Mouse (Mus musculus) forebrain, embryonic 13.5 days (tissue): Measurements from ENCODE around the gene Ahdc1. TPM values are rescaled to one million over a fixed set of nuclear protein-coding genes. Genes with fewer than 3 reads are reported as not detected.

Experiments used
- ATAC-seq: fragments of 200-750 bp; cut with Nextera tagmentation; 2 replicates; pipeline ENCODE4 v1.8.0; 2017
- H3K27ac ChIP-seq: fragments of 300-500 bp; sonication (generic); 2 replicates; pipeline ENCODE4 v1.5.1; 2015; ENCODE audit warnings: inconsistent platforms, mild to moderate bottlenecking, moderate library complexity
- H3K27me3 ChIP-seq: fragments of 300-500 bp; sonication (generic); 2 replicates; pipeline ENCODE4 v1.6.1; 2015; ENCODE audit warnings: mild to moderate bottlenecking, inconsistent platforms
- H3K36me3 ChIP-seq: fragments of 300-500 bp; sonication (generic); 2 replicates; pipeline ENCODE4 v1.6.1; 2015; ENCODE audit warnings: mild to moderate bottlenecking, inconsistent platforms; ENCODE audit not compliant: poor library complexity, severe bottlenecking
- H3K4me1 ChIP-seq: fragments of 300-500 bp; sonication (generic); 2 replicates; pipeline ENCODE4 v1.6.1; 2015; ENCODE audit warnings: inconsistent platforms
- H3K4me2 ChIP-seq: fragments of 300-500 bp; sonication (generic); 2 replicates; pipeline ENCODE4 v1.6.1; 2015; ENCODE audit warnings: inconsistent platforms, mild to moderate bottlenecking, moderate library complexity
- H3K4me3 ChIP-seq: fragments of 300-500 bp; sonication (generic); 2 replicates; pipeline ENCODE4 v1.5.1; 2015; ENCODE audit warnings: mild to moderate bottlenecking, inconsistent platforms
- H3K9ac ChIP-seq: fragments of 300-500 bp; sonication (generic); 2 replicates; pipeline ENCODE4 v1.6.1; 2015; ENCODE audit warnings: mild to moderate bottlenecking, inconsistent platforms
- H3K9me3 ChIP-seq: fragments of 300-500 bp; sonication (generic); replicated peaks from 2 replicates; pipeline ENCODE4 v1.6.1; 2016; ENCODE audit warnings: inconsistent platforms
- WGBS: fragments of 180-500 bp; shearing (Covaris S2); methylation state at CpG from one replicate; pipeline ENCODE4 v1.1.7; 2015; 5-methylcytosine and 5-hydroxymethylcytosine counted together
- polyA plus RNA-seq: library from polyadenylated mRNA; unstranded; fragments of >200 nt; fragmentation: Nextera tagmentation; extraction: Ambion mirVana; gene quantifications from 2 replicates; pipeline ENCODE4 v1.2.1, GENCODE M21; 2015

The Ahdc1 gene
- polyA plus RNA-seq, 1 experiment from 2014 or later = 7.3 TPM

- no peak overlapping the region for H3K9ac ChIP-seq
These were observed 54.9 kb downstream of the Ahdc1 start for GRCm38 (mm10) chr4:133065894-133066386.

GRCm38 (mm10) chr4:133068400-133069138 is 57.5 kb downstream of the Ahdc1 start:
- Histone ChIP-seq H3K9me3 (no peaks in the 10 kb centered on the region), H3K4me2 (no peak overlapping the region), H3K4me1 (peaks cover 33% of the 10 kb centered on the region), H3K4me3 (no peak overlapping the region), H3K27ac (peak overlapping the region; percentile 27; the same call in 1 of the 2 replicates), H3K36me3 (peaks cover 60% of the 10 kb centered on the region), H3K27me3 (no peaks in the 10 kb centered on the region), H3K9ac (no peak overlapping the region)
- 78% methylated on average over 12 of the region's 12 CpGs for WGBS
- no peak for ATAC-seq

More at GRCm38 (mm10) chr4:133065894-133066386, 54.9 kb downstream of the Ahdc1 start:
- no peak overlapping the region for H3K4me3 ChIP-seq
- H3K9me3 ChIP-seq = no peaks in the 10 kb centered on the region
- H3K27ac ChIP-seq = no peak overlapping the region
- H3K27me3 ChIP-seq = no peaks in the 10 kb centered on the region
- H3K4me2 ChIP-seq = no peak overlapping the region
- no peak for ATAC-seq
- 97% methylated on average over 14 of the region's 14 CpGs for WGBS
- H3K4me1 ChIP-seq = peaks cover 15% of the 10 kb centered on the region; the same call in 1 of the 2 replicates
- peaks cover 77% of the 10 kb centered on the region for H3K36me3 ChIP-seq

GRCm38 (mm10) chr4:133070388-133070787 is 59.3 kb downstream of the Ahdc1 start:
- Histone ChIP-seq H3K27ac (no peak overlapping the region), H3K36me3 (peaks cover 41% of the 10 kb centered on the region), H3K4me2 (no peak overlapping the region), H3K27me3 (no peaks in the 10 kb centered on the region), H3K4me3 (no peak overlapping the region), H3K9ac (no peak overlapping the region), H3K9me3 (no peaks in the 10 kb centered on the region), H3K4me1 (peaks cover 51% of the 10 kb centered on the region)
- no peak for ATAC-seq
- 89% methylated on average over 3 of the region's 3 CpGs for WGBS

GRCm38 (mm10) chr4:133070821-133071372 is 59.8 kb downstream of the Ahdc1 start:
- H3K4me1 ChIP-seq = peaks cover 53% of the 10 kb centered on the region
- no peak overlapping the region for H3K9ac ChIP-seq
- no peaks in the 10 kb centered on the region for H3K27me3 ChIP-seq
- no peak overlapping the region for H3K27ac ChIP-seq
- WGBS = 93% methylated on average over 5 of the region's 5 CpGs
- H3K36me3 ChIP-seq = peaks cover 36% of the 10 kb centered on the region
- no peak overlapping the region for H3K4me3 ChIP-seq
- no peak overlapping the region for H3K4me2 ChIP-seq
- no peaks in the 10 kb centered on the region for H3K9me3 ChIP-seq
- no peak for ATAC-seq

- H3K9ac ChIP-seq = no peak overlapping the region
- peaks cover 49% of the 10 kb centered on the region for H3K4me1 ChIP-seq
- 70% methylated on average over 8 of the region's 8 CpGs for whole genome bisulfite sequencing
These were observed 62.1 kb downstream of the Ahdc1 start for GRCm38 (mm10) chr4:133073192-133073591.

GRCm38 (mm10) chr4:133074070-133074819 is 63.2 kb downstream of the Ahdc1 start:
- no peaks in the 10 kb centered on the region for H3K27me3 ChIP-seq
- peaks cover 39% of the 10 kb centered on the region for H3K4me1 ChIP-seq
- WGBS = 15% methylated on average over 9 of the region's 9 CpGs
- no peaks in the 10 kb centered on the region for H3K9me3 ChIP-seq
- peak overlapping the region; percentile 51 for H3K27ac ChIP-seq
- H3K4me2 ChIP-seq = no peak overlapping the region
- H3K36me3 ChIP-seq = peaks cover 37% of the 10 kb centered on the region
- ATAC-seq = peak; percentile 60
- H3K9ac ChIP-seq = peak overlapping the region; percentile 59
- H3K4me3 ChIP-seq = no peak overlapping the region

More at GRCm38 (mm10) chr4:133073192-133073591, 62.1 kb downstream of the Ahdc1 start:
- Histone ChIP-seq H3K27me3 (no peaks in the 10 kb centered on the region), H3K27ac (peak overlapping the region; percentile 51), H3K36me3 (peaks cover 32% of the 10 kb centered on the region), H3K9me3 (no peaks in the 10 kb centered on the region), H3K4me2 (no peak overlapping the region), H3K4me3 (no peak overlapping the region)
- no peak for ATAC-seq

- peak overlapping the region; percentile 51 for H3K27ac ChIP-seq
- ATAC-seq = no peak
- 67% methylated on average over 8 of the region's 8 CpGs for WGBS
- H3K4me2 ChIP-seq = no peak overlapping the region
- H3K9me3 ChIP-seq = no peaks in the 10 kb centered on the region
- H3K9ac ChIP-seq = peak overlapping the region; percentile 30; the same call in 1 of the 2 replicates
- peaks cover 35% of the 10 kb centered on the region for H3K36me3 ChIP-seq
- no peak overlapping the region for H3K4me3 ChIP-seq
- no peaks in the 10 kb centered on the region for H3K27me3 ChIP-seq
- H3K4me1 ChIP-seq = peaks cover 38% of the 10 kb centered on the region
These were observed 64.0 kb downstream of the Ahdc1 start for GRCm38 (mm10) chr4:133074894-133075572.

GRCm38 (mm10) chr4:133078947-133079346 is 67.9 kb downstream of the Ahdc1 start:
- Histone ChIP-seq H3K4me2 (no peak overlapping the region), H3K9ac (no peak overlapping the region), H3K4me3 (no peak overlapping the region), H3K27me3 (no peaks in the 10 kb centered on the region), H3K4me1 (peaks cover 19% of the 10 kb centered on the region), H3K36me3 (peaks cover 20% of the 10 kb centered on the region), H3K27ac (no peak overlapping the region), H3K9me3 (no peaks in the 10 kb centered on the region)
- 76% methylated on average over 5 of the region's 5 CpGs for WGBS
- no peak for ATAC-seq

GRCm38 (mm10) chr4:133079416-133080113 is 68.5 kb downstream of the Ahdc1 start:
- Histone ChIP-seq H3K27ac (no peak overlapping the region), H3K9me3 (no peaks in the 10 kb centered on the region), H3K9ac (no peak overlapping the region), H3K27me3 (0 out of 2 replicates have a peak, but pooled peaks cover under 1% of the 10 kb centered on the region), H3K4me3 (no peak overlapping the region), H3K36me3 (peaks cover 20% of the 10 kb centered on the region), H3K4me2 (no peak overlapping the region), H3K4me1 (peaks cover 19% of the 10 kb centered on the region)
- 57% methylated on average over 7 of the region's 7 CpGs for WGBS
- ATAC-seq = no peak

GRCm38 (mm10) chr4:133080862-133081261 is 69.8 kb downstream of the Ahdc1 start:
- Histone ChIP-seq H3K4me1 (peaks cover 22% of the 10 kb centered on the region), H3K27ac (no peak overlapping the region), H3K36me3 (peaks cover 20% of the 10 kb centered on the region), H3K9ac (no peak overlapping the region), H3K4me3 (no peak overlapping the region), H3K9me3 (no peaks in the 10 kb centered on the region), H3K4me2 (no peak overlapping the region), H3K27me3 (peaks cover 7% of the 10 kb centered on the region; the same call in 1 of the 2 replicates)
- WGBS = 95% methylated on average over 3 of the region's 3 CpGs
- ATAC-seq = no peak

- H3K4me1 ChIP-seq = peaks cover 31% of the 10 kb centered on the region
- H3K9ac ChIP-seq = no peak overlapping the region
- peaks cover 20% of the 10 kb centered on the region for H3K36me3 ChIP-seq
- no peak overlapping the region for H3K27ac ChIP-seq
- no peak overlapping the region for H3K4me2 ChIP-seq
- ATAC-seq = no peak
- no peak overlapping the region for H3K4me3 ChIP-seq
- H3K27me3 ChIP-seq = peaks cover 7% of the 10 kb centered on the region; the same call in 1 of the 2 replicates
- WGBS = 93% methylated on average over 6 of the region's 6 CpGs
- no peaks in the 10 kb centered on the region for H3K9me3 ChIP-seq
These were observed 71.2 kb downstream of the Ahdc1 start for GRCm38 (mm10) chr4:133082216-133082773.
